Mouse (Mus musculus) 416B (cell line): ENCODE results near the gene Zc3hc1.

Experiments
- DNase-seq: peaks from one replicate; pipeline ENCODE4 v3.0.0; 2011; ENCODE audit warnings: low read depth

The Zc3hc1 gene

GRCm38 (mm10) chr6:30372627-30373369 lies 18.0 kb downstream of the Zc3hc1 start:
- no peak for DNase-seq

- peak; percentile 20 for DNase-seq
Measured at GRCm38 (mm10) chr6:30369291-30369690, 21.5 kb downstream of the Zc3hc1 start.

GRCm38 (mm10) chr6:30363808-30364207 lies 27.0 kb downstream of the Zc3hc1 start:
- DNase-seq = peak; percentile 42

- no peak for DNase-seq
Measured at GRCm38 (mm10) chr6:30359762-30360509, 30.9 kb downstream of the Zc3hc1 start.

- DNase-seq = peak; percentile 87
Measured at GRCm38 (mm10) chr6:30357561-30358177, 33.2 kb downstream of the Zc3hc1 start.

DNA sequence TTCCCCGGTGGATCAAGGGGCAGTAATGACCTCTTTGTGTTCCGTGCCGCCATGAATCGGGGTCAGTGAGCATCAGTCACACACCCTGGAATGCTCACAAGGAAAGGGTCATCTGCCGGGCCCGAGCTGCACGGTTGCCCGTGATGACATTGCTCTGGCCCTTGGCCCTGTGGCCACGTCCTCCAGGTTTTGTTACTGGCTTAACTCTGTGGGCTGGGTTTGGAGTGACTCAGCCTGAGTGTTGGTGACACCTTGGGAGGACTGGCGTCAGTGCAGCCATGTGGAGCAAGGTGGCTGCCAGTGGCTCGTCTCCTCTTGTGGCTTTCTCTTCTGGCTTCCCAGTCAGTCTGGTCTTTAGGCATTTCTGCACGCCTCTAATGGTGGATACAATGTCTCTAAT lies 34.1 kb downstream of the Zc3hc1 start:
- DNase-seq = peak; percentile 73

DNA sequence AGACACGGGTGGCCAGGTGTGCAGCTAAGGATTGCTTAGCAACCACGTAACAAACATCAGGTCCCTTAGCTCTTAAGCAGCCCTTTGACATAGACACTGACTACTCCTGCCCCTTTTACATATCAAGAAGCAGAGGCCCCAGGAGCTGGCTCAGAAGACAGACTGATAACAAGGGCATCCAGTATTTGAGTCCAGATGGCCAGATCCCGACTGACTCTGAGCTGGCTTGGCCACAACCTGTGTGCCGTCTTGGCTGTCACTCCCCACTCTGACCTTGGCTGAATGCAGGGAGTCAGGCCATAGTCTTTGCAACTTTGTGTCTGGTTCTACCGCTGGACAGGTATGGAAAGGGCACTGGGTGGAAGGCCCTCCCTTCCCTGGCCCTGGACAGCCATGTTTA lies 34.7 kb downstream of the Zc3hc1 start:
- DNase-seq = no peak

GRCm38 (mm10) chr6:30355701-30356100 lies 35.1 kb downstream of the Zc3hc1 start:
- peak; percentile 65 for DNase-seq

- peak; percentile 70 for DNase-seq
Measured at GRCm38 (mm10) chr6:30354760-30355159, 36.1 kb downstream of the Zc3hc1 start.

DNA sequence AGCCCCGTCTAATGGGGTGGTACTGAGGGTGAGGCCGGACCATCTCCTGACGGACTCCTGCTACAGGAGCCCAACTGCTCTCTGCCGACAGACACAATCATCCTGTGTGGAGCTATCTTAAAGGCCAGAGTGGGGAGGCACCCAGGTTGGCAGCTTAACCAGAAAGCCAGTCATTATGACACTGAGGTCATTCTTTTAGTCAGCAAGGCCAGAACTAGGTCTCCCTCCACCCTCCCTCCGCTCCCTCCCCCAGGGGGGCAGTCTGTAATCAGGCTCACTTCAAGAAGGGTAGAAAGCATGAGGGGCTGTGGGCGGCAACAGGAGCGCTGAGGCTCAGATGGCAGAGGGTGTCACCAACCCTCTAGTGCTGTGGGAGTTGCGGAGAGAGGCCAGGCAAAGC lies 37.2 kb downstream of the Zc3hc1 start:
- no peak for DNase-seq

DNA sequence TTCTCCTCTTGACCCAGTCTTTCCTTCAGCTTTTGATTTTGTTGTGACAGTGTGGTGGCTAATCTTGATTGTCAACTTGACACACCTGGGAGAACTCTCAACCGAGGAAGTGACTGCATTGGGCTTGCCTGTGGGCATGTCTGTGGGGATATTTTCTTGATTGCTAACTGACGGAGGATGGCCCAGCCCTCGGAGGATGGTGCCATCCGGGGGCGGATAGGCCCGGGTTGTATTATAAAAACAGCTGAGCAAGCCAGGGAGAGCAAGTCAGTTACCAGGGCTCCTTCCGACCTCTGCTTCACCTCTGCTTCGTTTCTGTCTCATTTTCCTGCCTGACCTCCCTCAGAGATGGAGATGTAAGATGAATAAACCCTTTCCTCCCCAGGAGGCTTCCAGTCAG lies 38.1 kb downstream of the Zc3hc1 start:
- DNase-seq = no peak

GRCm38 (mm10) chr6:30351290-30351689 lies 39.5 kb downstream of the Zc3hc1 start:
- no peak for DNase-seq

DNA sequence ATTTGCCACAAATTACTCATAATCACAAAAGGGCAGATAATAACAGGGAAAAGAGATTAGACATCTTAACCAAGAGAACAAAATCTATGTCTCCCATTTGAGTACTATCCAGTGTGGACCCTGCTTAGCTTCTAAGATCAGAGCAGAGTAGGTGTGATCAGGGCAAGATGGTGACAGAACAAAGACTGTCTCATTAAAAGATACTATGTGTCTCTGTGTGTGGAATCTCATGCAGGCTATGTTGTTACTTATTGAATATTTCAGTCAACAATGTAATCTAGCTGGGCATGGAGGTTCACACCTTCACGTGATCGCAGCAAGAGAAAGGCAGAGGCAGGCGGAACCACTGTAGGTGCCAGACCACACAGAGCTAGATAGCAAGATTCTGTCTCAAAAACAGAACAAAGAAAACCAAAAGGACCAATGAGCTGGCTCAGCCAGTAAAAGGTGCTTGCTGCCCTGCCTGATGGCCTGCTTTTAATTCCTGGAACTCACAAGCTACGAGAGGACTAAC lies 43.5 kb downstream of the Zc3hc1 start:
- DNase-seq = no peak

DNA sequence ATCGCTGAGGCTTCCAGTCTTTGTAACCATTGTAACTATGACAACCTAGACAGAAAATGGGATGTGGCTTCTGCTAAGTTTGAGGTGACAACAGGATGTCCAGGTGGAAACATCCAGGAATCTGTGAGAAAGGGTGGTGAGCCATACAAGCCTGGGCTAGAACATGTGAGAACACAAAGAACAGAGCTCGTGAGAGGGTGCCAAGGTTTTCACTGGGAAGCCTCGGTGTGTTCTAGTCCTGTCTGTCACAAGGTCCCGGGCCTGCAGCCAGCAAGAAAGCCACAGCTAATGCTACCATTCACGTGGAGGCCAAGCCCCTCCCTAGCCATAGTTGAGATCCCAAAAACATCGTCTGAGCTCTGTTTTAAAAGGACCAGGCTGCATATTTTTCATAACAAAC lies 44.1 kb downstream of the Zc3hc1 start:
- DNase-seq = no peak

DNA sequence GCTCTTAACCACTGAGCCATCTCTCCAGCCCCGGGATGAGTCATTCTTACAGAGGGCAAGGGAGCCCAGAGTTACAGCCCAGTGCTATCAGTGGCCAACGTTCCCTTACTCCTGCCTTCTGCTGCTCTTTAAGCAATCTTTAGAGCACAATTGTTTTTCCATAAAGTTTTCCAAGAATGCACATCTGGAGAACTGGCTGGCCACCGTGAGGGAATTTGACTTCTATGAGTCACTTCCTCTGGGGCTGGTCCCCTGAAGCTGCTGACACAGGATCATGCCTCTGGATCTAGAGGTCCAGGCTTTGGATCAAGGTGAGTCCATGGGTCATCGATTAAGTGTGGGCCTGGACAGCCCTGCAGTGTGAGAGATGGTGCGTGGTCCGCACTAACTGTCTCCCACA lies 46.8 kb downstream of the Zc3hc1 start:
- DNase-seq = peak; percentile 36

DNA sequence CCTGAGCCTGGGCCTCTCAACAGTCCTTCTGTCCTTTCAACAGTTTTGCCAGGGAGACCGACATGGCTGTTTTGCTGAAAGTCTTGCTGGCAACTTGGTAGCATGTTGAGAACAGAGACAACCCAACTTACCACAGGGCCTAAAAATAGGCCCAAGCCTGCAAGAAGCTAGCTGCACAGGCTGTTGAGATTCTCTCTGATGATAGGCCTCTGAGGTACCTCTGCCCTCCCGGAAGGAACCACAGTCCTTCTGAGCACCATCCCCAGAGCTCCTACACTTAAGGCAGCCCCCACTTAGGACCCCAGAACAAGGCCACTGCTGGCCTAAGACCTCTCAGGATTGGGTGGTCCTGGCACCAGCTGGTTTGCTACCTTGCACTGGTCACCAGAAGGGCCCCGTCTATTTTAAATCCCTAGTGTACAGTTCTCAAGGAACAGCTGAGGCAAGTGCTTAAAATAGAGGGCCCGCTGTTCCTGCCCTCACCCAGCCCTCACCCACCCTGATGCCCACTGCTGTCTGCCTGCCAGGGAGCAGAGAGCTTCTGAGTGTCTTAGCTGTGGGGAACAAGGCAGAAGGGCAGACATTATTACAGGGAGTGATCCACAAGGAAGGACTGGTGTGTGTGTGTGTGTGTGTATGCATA lies 50.5 kb downstream of the Zc3hc1 start:
- DNase-seq = no peak

DNA sequence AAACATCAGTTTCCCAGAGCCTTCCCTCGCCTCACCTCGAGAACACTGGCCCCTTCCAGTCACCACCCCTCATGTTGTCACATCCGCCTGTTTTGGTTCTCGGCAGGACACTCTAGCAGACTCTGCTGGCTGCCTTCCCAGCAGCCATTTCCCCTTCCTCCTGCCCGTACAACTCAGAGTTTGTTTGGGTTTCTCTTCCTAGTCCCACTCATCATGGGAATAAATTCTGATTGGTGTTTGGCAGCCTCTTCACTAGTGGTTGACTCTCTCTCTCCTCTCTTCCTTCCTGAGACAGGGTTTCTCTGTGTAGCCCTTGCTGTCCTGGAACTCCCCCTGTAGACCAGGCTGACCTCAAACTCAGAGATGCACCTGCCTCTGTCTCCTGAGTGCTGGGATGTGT lies 53.9 kb downstream of the Zc3hc1 start:
- peak; percentile 95 for DNase-seq

GRCm38 (mm10) chr6:30332262-30332661 lies 58.6 kb downstream of the Zc3hc1 start:
- DNase-seq = no peak

- DNase-seq = no peak
Measured at GRCm38 (mm10) chr6:30330706-30331105, 60.1 kb downstream of the Zc3hc1 start.

DNA sequence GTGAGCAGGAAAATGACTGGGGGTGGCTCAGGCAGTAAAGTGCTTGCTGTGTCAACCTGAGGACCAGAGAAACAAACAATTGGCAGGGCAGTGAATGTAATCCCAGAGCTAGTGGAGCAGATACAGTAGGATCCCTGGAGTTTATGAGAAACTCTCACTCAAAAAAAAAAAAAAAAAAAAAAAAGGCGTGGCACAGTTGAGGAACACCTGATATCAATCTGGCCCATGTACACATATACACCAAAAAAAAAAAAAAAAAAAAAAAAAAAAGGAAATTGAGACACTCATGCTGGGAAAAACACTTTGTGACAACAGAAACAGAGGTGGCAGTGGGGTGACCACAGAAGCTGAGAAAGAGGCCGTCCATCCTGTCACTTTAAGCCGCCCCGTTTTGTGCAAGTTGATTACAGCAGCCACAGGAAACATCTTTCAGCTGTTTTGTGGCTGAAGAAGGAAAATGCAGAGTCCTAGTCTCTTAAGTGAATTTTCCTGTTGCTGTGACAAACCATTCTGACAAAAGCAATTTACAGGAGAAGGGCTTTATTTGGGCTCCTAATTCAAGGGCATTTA lies 64.8 kb downstream of the Zc3hc1 start:
- DNase-seq = peak; percentile 98

DNA sequence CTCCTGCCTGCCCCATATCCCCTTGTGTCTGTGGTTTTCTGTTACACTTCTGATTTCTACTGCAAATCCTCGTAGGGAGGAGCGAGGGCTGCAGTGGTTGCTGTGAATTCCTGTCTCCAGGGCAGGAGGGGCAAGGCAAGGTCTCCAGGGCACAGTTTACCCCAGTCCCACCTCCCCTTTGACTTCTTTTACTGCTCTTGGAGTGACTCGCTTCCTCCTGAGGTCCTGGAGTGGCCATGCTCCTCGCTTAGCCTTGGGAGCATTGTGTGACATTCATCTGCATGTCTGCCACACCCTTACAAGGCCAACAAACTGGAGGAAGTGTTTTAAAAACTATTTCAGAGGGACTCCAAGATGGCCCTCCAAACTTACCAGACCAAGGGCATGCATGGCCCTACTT lies 69.8 kb downstream of the Zc3hc1 start:
- peak; percentile 64 for DNase-seq

DNA sequence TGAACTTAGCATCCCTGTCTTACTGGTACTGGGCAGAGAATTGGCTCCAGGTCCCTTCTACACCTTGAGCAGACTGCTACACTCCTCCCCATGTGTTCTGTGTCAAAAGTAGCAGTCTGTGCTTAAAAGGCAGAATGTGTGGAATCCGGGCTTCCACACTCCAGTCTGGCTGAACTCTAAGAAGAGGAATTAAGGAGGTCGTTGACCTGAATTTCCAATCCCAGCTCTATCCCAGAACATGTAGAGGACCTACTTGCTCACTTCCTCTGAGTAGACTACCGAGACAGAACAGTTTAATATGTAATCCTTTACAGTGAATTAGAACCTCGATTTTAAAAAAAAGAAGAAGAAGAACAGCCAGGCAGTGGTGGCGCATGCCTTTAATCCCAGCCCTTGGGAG lies 71.6 kb downstream of the Zc3hc1 start:
- DNase-seq = no peak
